Mouse (Mus musculus) neural tube, embryonic 12.5 days (tissue): ENCODE results near the gene Kcnc2. TPM values are rescaled to one million over a fixed set of nuclear protein-coding genes. Genes with fewer than 3 reads are reported as not detected.

Source experiments
- ATAC-seq: fragments of 200-750 bp; cut with Nextera tagmentation; 2 replicates; pipeline ENCODE4 v1.8.0; 2017; ENCODE audit warnings: low read depth, mild to moderate bottlenecking, moderate TSS enrichment, moderate library complexity; ENCODE audit not compliant: low FRiP score
- H3K27ac ChIP-seq: fragments of 300-500 bp; sonication (generic); 2 replicates; pipeline ENCODE4 v1.5.1; 2016
- H3K27me3 ChIP-seq: fragments of 300-500 bp; sonication (generic); replicated peaks from 2 replicates; pipeline ENCODE4 v1.6.1; 2016; ENCODE audit warnings: mild to moderate bottlenecking
- H3K36me3 ChIP-seq: fragments of 300-500 bp; sonication (generic); 2 replicates; pipeline ENCODE4 v1.6.1; 2016; ENCODE audit warnings: mild to moderate bottlenecking
- H3K4me1 ChIP-seq: fragments of 300-500 bp; sonication (generic); 2 replicates; pipeline ENCODE4 v1.6.1; 2016
- H3K4me2 ChIP-seq: fragments of 300-500 bp; sonication (generic); replicated peaks from 2 replicates; pipeline ENCODE4 v1.6.1; 2016; ENCODE audit warnings: mild to moderate bottlenecking
- H3K4me3 ChIP-seq: fragments of 300-500 bp; sonication (generic); 2 replicates; pipeline ENCODE4 v1.5.1; 2016
- H3K9ac ChIP-seq: fragments of 300-500 bp; sonication (generic); 2 replicates; pipeline ENCODE4 v1.6.1; 2016; ENCODE audit warnings: mild to moderate bottlenecking
- H3K9me3 ChIP-seq: fragments of 300-500 bp; sonication (generic); 2 replicates; pipeline ENCODE4 v1.6.1; 2016; ENCODE audit warnings: mild to moderate bottlenecking
- WGBS: fragments of 180-500 bp; shearing (Covaris S2); methylation state at CpG from one replicate; pipeline ENCODE4 v1.1.7; 2016; 5-methylcytosine and 5-hydroxymethylcytosine counted together
- polyA plus RNA-seq: library from polyadenylated mRNA; unstranded; fragments of >200 nt; fragmentation: Nextera tagmentation; extraction: Ambion mirVana; gene quantifications from 2 replicates; pipeline ENCODE4 v1.2.1, GENCODE M21; 2016

Gene Kcnc2
- polyA plus RNA-seq, 1 experiment from 2014 or later, result 2.2 TPM

DNA sequence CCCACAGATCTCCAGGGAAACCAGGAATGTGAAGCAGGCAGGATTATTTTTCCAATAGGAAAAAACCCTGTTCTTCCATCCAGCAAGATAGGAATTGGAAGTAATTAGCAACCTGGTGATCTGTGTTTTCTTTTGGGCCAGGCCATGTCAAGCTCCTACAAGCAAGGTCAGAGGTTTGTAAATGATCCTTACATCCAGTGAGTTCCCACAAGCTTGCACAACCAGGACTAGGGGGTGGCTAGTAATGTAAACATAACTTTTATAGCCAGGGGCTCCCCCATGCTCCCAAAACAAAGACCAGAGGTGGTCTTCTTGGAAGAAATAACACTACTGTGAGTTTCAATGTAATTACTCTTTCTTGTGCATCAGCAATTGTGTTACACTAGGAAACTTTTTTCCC lies 214.9 kb downstream of the Kcnc2 start:
- H3K4me2 ChIP-seq, result no peak overlapping the region
- H3K9me3 ChIP-seq, result no peaks in the 10 kb centered on the region
- H3K4me1 ChIP-seq, result no peaks in the 10 kb centered on the region
- no peak overlapping the region for H3K4me3 ChIP-seq
- H3K27me3 ChIP-seq, result no peaks in the 10 kb centered on the region
- no peaks in the 10 kb centered on the region for H3K36me3 ChIP-seq
- no peak overlapping the region for H3K27ac ChIP-seq
- no peak overlapping the region for H3K9ac ChIP-seq
- no peak for ATAC-seq

DNA sequence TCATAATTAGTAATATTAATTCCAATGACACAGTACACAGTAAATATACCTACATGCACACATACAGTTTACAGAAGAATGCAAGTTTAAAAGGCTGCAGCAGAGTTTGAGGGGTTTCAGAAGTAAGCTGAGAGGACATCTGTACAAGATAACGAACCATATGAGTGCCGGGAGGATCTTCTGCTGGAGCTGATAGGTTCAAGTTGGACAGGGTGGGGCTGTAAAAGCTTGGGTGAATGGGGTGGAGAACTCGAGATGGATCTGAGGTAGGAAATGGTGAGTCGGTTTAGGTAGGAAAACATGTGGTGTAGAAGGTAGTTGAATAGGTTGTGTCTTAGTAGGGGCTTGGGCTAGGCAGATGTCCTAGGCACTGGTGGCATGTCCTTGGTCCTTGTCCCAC lies 217.8 kb downstream of the Kcnc2 start:
- Histone ChIP-seq H3K36me3 (no peaks in the 10 kb centered on the region), H3K27me3 (no peaks in the 10 kb centered on the region), H3K4me1 (no peaks in the 10 kb centered on the region), H3K27ac (no peak overlapping the region), H3K4me2 (no peak overlapping the region), H3K4me3 (no peak overlapping the region), H3K9ac (no peak overlapping the region), H3K9me3 (no peaks in the 10 kb centered on the region)
- 89% methylated on average over 4 of the region's 4 CpGs for WGBS
- ATAC-seq, result no peak

Other genes with a start within 250 kb of the Kcnc2 start
- not detected in 2 replicates for gene Glipr1l1, start 210.9 kb upstream of the Kcnc2 start, polyA plus RNA-seq
- gene Glipr1l2, start 187.8 kb upstream of the Kcnc2 start, polyA plus RNA-seq, result not detected in 2 replicates
- gene Glipr1l3, start 110.8 kb upstream of the Kcnc2 start, polyA plus RNA-seq, result 0.23 TPM in 1 of 2 replicates, not detected in the other
- gene Caps2, start 107.5 kb upstream of the Kcnc2 start, polyA plus RNA-seq, result 0.13 and 0.35 TPM in 2 replicates